Mouse (Mus musculus): Measurements from ENCODE around the gene Herc3. TPM values are rescaled to one million over a fixed set of nuclear protein-coding genes. Genes with fewer than 3 reads are reported as not detected.

Gene Herc3
- total RNA-seq, 2 experiments from 2014 or later = 22.2 to 46.1 TPM

GRCm38 (mm10) chr6:58913971-58914370, 82.7 kb downstream of the Herc3 start:
- DNase-seq = no peak
- intact Hi-C loops (cut with DNase I) = no loop called here

- intact Hi-C loops (cut with DNase I) = no loop called here
- no peak for DNase-seq
Observed at GRCm38 (mm10) chr6:58916498-58916897, 85.2 kb downstream of the Herc3 start.

- intact Hi-C loops (cut with DNase I) = no loop called here
- no peak for DNase-seq
Observed at GRCm38 (mm10) chr6:58920735-58921134, 89.5 kb downstream of the Herc3 start.

- intact Hi-C loops (cut with DNase I) = no loop called here
Observed at GRCm38 (mm10) chr6:58921623-58922022, 90.4 kb downstream of the Herc3 start.

GRCm38 (mm10) chr6:58922511-58922910, 91.2 kb downstream of the Herc3 start:
- DNase-seq = no peak
- intact Hi-C loops (cut with DNase I) = no loop called here

More at GRCm38 (mm10) chr6:58921623-58922022, 90.4 kb downstream of the Herc3 start:
- no peak for DNase-seq

GRCm38 (mm10) chr6:58927881-58928280, 96.6 kb downstream of the Herc3 start:
- intact Hi-C loops (cut with DNase I) = loop anchor here (5.0 kb wide), 1 partner anchor 249 kb away; no protein-coding TSS in a partner anchor
- peak; percentile 31 to 49 for DNase-seq

- intact Hi-C loops (cut with DNase I) = loop anchor here (5.0 kb wide), 1 partner anchor 247 kb away; no protein-coding TSS in a partner anchor
- DNase-seq = peak; percentile 42
Observed at GRCm38 (mm10) chr6:58929911-58930431, 98.7 kb downstream of the Herc3 start.

GRCm38 (mm10) chr6:58931149-58931548, 99.9 kb downstream of the Herc3 start:
- intact Hi-C loops (cut with DNase I) = no loop called here
- DNase-seq = no peak

- no peak for DNase-seq
- intact Hi-C loops (cut with DNase I) = no loop called here
Observed at GRCm38 (mm10) chr6:58932515-58933188, 101.4 kb downstream of the Herc3 start.

GRCm38 (mm10) chr6:58933189-58933913, 102.1 kb downstream of the Herc3 start:
- intact Hi-C loops (cut with DNase I) = no loop called here
- no peak for DNase-seq

GRCm38 (mm10) chr6:58934144-58934543, 102.9 kb downstream of the Herc3 start:
- no peak for DNase-seq
- intact Hi-C loops (cut with DNase I) = no loop called here

GRCm38 (mm10) chr6:58937726-58938125, 106.5 kb downstream of the Herc3 start:
- no peak for DNase-seq
- intact Hi-C loops (cut with DNase I) = no loop called here

- no peak for DNase-seq
- intact Hi-C loops (cut with DNase I) = no loop called here
Observed at GRCm38 (mm10) chr6:58942276-58942675, 111.0 kb downstream of the Herc3 start.

- intact Hi-C loops (cut with DNase I) = no loop called here
- no peak for DNase-seq
Observed at GRCm38 (mm10) chr6:58943958-58944357, 112.7 kb downstream of the Herc3 start.

- DNase-seq = no peak
- intact Hi-C loops (cut with DNase I) = no loop called here
Observed at GRCm38 (mm10) chr6:58946246-58946645, 115.0 kb downstream of the Herc3 start.

GRCm38 (mm10) chr6:58946840-58947239, 115.6 kb downstream of the Herc3 start:
- no peak for DNase-seq
- intact Hi-C loops (cut with DNase I) = no loop called here

GRCm38 (mm10) chr6:58950410-58950809, 119.1 kb downstream of the Herc3 start:
- DNase-seq = no peak
- intact Hi-C loops (cut with DNase I) = no loop called here

GRCm38 (mm10) chr6:58951128-58951992, 120.1 kb downstream of the Herc3 start:
- intact Hi-C loops (cut with DNase I) = no loop called here
- no peak for DNase-seq

GRCm38 (mm10) chr6:58960523-58960922, 129.3 kb downstream of the Herc3 start:
- intact Hi-C loops (cut with DNase I) = no loop called here
- no peak for DNase-seq

- DNase-seq = no peak
- intact Hi-C loops (cut with DNase I) = no loop called here
Observed at GRCm38 (mm10) chr6:58962691-58963090, 131.4 kb downstream of the Herc3 start.

GRCm38 (mm10) chr6:58964091-58964490, 132.8 kb downstream of the Herc3 start:
- intact Hi-C loops (cut with DNase I) = no loop called here
- DNase-seq = no peak

Data from gastrocnemius, postnatal 36 days (tissue).